Mouse (Mus musculus): ENCODE data around the gene Xlr5b.
"Not testable (repeated sequence)": the region's sequence is repeated elsewhere in the genome, so short reads cannot be mapped to it uniquely, and the experiment has no call there.

Gene Xlr5b

DNA sequence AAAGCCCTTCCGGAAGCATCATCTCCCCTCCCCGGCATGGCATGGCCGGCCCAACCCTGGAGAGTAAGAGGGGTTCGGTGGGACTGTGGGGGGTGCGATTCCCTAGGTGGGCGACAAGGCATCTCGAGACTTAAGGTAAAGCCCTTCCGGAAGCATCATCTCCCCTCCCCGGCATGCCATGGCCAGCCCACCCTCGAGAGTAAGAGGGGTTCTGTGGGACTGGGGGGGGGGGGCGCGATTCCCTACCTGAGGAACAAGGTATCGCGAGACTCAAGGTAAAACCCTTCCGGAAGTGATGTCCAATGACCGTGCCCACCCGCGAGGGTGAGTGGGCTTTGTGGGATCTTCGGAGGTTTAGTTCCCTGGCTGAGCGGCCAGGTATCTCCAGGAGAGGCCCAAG lies at the start of gene Xlr5b:
Gene Xlr5b (plus strand): TSS at position 301 of the 400 bp plus-strand sequence.
- not testable (repeated sequence) for DNase-seq

- DNase-seq: not testable (repeated sequence)
These were observed 31.8 kb upstream of the Xlr5b start, which contains the start of gene Gm14685 for GRCm38 (mm10) chrX:73116747-73117146. Gene Gm14685, plus strand, starts transcription at chrX:73117047.

GRCm38 (mm10) chrX:73122859-73123829 lies 25.5 kb upstream of the Xlr5b start:
- not testable (repeated sequence) for DNase-seq

GRCm38 (mm10) chrX:73143218-73143618 lies 5.4 kb upstream of the Xlr5b start:
- DNase-seq: not testable (repeated sequence)

DNA sequence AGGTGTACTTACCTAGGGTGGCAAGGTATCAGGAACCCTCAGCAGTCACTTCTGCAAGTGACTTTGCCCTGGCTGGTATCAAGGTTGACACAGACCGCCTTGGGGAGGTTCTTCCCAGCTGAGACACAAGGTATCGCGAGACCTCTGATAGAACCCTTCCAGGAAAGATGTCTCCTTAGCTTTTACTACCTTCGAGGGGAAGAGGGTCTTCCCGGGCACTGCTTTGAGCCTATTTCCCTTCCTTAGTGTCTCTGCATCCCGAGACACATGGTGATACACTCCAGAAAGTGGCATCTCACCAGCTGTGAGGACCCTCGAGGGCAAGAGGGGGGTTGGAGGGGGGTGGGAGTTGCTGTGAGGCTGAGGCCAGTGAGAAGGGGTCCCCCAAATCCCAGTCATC lies 754 bp downstream of the Xlr5b start, which contains the start of gene DXBay18:
Gene DXBay18 (minus strand): TSS at position 101 of the 400 bp plus-strand sequence.
- DNase-seq: not testable (repeated sequence)

GRCm38 (mm10) chrX:73176889-73177288 lies 28.3 kb downstream of the Xlr5b start, which contains the start of gene Spin2d:
Gene Spin2d, minus strand, starts transcription at chrX:73176989.
- DNase-seq: not testable (repeated sequence)

DNA sequence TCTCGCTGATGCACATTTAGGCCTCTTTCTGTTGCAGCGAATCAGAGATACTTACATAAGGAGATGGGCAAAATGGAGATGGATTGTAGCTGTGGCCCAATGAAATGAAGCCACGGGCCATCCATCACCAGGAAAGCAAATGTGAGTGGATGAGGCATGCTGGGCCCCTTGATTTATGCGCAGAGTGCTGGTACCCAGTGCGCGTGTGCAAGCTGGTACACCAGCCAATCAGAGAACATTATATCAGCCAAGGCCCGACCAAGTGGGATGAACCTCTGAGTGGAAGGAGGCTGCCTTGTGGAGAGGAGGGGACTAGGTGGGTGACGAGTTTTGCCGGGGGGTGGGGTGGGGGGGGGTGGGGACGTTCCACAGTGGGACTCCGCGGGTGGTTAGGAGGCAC lies 43.3 kb downstream of the Xlr5b start, which contains the start of gene Xlr3b:
Gene Xlr3b (plus strand): TSS at position 274 of the 400 bp plus-strand sequence.
- peak in 1 of 2 experiments; percentile 29 for DNase-seq
